In genomic region chr6:22635141-22635540, GRCm38 (mm10) we compare ENCODE assay signal across 17 mouse cellular contexts.
DNase-seq lines count a peak whose midpoint lies in the region; ATAC-seq and TF ChIP-seq lines count a peak whose summit lies in the region.
"Had no signal": no experiment of that assay in that cellular context is flagged by ENCODE, and none has a peak within 500 bp of the region (broad histone marks: within the 10 kb centered on the region; RNA-seq: fewer than 3 reads in every experiment).

No protein-coding gene starts in this region.

- intact Hi-C loops in gastrocnemius, adult 2 months (cut with DNase I) = no loop called here

- no peak overlapping the region for H3K4me2 ChIP-seq in forebrain, embryonic 14.5 days (ENCODE audit: low read length)
- H3K4me2 ChIP-seq in forebrain, embryonic 12.5 days = no peak overlapping the region
- no peak overlapping the region for H3K4me2 ChIP-seq in forebrain, postnatal 0 days (ENCODE audit: low read depth)
- H3K4me2 ChIP-seq: embryonic facial prominence, embryonic 12.5 days had no signal

- no peak for TF ChIP-seq CTCF in brain, embryonic 14.5 days (IDR thresholded peaks at IDR 0.05; ENCODE audit: borderline replicate concordance, extremely low read depth, insufficient read depth, insufficient read length)
- TF ChIP-seq CTCF in forebrain, postnatal 0 days (IDR thresholded peaks at IDR 0.05; ENCODE audit: low read depth) = no peak
- TF ChIP-seq CTCF in gastrocnemius, adult 2 months (IDR thresholded peaks at IDR 0.05) = no peak

- no peaks in the 10 kb centered on the region for H3K4me1 ChIP-seq in forebrain, embryonic 14.5 days (ENCODE audit: control insufficient read depth, insufficient read depth, low read length)
- peaks cover 7% of the 10 kb centered on the region; the same call in 1 of the 2 replicates for H3K4me1 ChIP-seq in forebrain, embryonic 12.5 days
- no peaks in the 10 kb centered on the region for H3K4me1 ChIP-seq in forebrain, postnatal 0 days (ENCODE audit: insufficient read depth)
- H3K4me1 ChIP-seq: embryonic facial prominence, embryonic 10.5 days; embryonic facial prominence, embryonic 12.5 days had no signal

- ATAC-seq in forebrain, embryonic 14.5 days = peak; percentile 77
- no peak for ATAC-seq in forebrain, embryonic 12.5 days (ENCODE audit: low FRiP score)
- no peak for ATAC-seq in forebrain, postnatal 0 days

- no peaks in the 10 kb centered on the region for H3K9me3 ChIP-seq in forebrain, embryonic 14.5 days (replicated peaks; ENCODE audit: control insufficient read depth, low read length)
- H3K9me3 ChIP-seq in forebrain, embryonic 12.5 days = no peaks in the 10 kb centered on the region
- no peaks in the 10 kb centered on the region for H3K9me3 ChIP-seq in forebrain, postnatal 0 days (ENCODE audit: low read length)
- H3K9me3 ChIP-seq: embryonic facial prominence, embryonic 10.5 days; embryonic facial prominence, embryonic 12.5 days had no signal

- peak; percentile 68 for DNase-seq in forebrain, embryonic 14.5 days (ENCODE audit: low spot score)
- DNase-seq in brain, embryonic 14.5 days (ENCODE audit: low read depth) = peak; percentile 64
- DNase-seq in brain, embryonic 18.5 days (ENCODE audit: low read depth, low spot score) = peak; percentile 8
- peak; percentile 6 for DNase-seq in forebrain, postnatal 0 days
- DNase-seq in gastrocnemius, adult 2 months = no peak
- no peak for DNase-seq in urinary bladder, postnatal 25 days (ENCODE audit: low spot score)
- DNase-seq: adrenal gland, adult 2 months; adrenal gland, postnatal 10 days; adrenal gland, postnatal 25 days; cerebellum, adult 11 months; cerebellum, adult 2 months; cerebellum, adult 9-10 months; cerebellum, postnatal 10 days; cerebellum, postnatal 25 days had no signal

- H3K4me3 ChIP-seq in forebrain, embryonic 14.5 days (ENCODE audit: low read depth, low read length) = no peak overlapping the region
- H3K4me3 ChIP-seq in forebrain, embryonic 12.5 days (replicated peaks) = no peak overlapping the region
- H3K4me3 ChIP-seq in forebrain, postnatal 0 days (ENCODE audit: low read depth, low read length) = no peak overlapping the region
- no peak overlapping the region for H3K4me3 ChIP-seq in gastrocnemius, adult 2 months
- H3K4me3 ChIP-seq: embryonic facial prominence, embryonic 10.5 days; embryonic facial prominence, embryonic 12.5 days had no signal

- no peak overlapping the region for H3K9ac ChIP-seq in forebrain, embryonic 14.5 days (ENCODE audit: low read length)
- no peak overlapping the region for H3K9ac ChIP-seq in forebrain, embryonic 12.5 days
- no peak overlapping the region for H3K9ac ChIP-seq in forebrain, postnatal 0 days
- H3K9ac ChIP-seq: embryonic facial prominence, embryonic 12.5 days had no signal

- TF ChIP-seq POLR2A in brain, embryonic 14.5 days (IDR thresholded peaks at IDR 0.05; ENCODE audit: borderline replicate concordance, extremely low read depth, insufficient read depth, insufficient read length, poor library complexity, severe bottlenecking) = no peak

- H3K36me3 ChIP-seq in forebrain, embryonic 14.5 days (ENCODE audit: control insufficient read depth, insufficient read depth, low read length) = no peaks in the 10 kb centered on the region
- no peaks in the 10 kb centered on the region for H3K36me3 ChIP-seq in forebrain, embryonic 12.5 days (replicated peaks)
- H3K36me3 ChIP-seq in forebrain, postnatal 0 days (ENCODE audit: insufficient read depth) = no peaks in the 10 kb centered on the region
- H3K36me3 ChIP-seq: embryonic facial prominence, embryonic 10.5 days; embryonic facial prominence, embryonic 12.5 days had no signal

- WGBS in forebrain, embryonic 14.5 days = 49% methylated on average over 3 of the region's 3 CpGs
- 65% methylated on average over 3 of the region's 3 CpGs for WGBS in forebrain, embryonic 12.5 days
- WGBS in forebrain, postnatal 0 days = 40% methylated on average over 3 of the region's 3 CpGs

- no peaks in the 10 kb centered on the region for H3K27me3 ChIP-seq in forebrain, embryonic 14.5 days (replicated peaks; ENCODE audit: control insufficient read depth, insufficient read depth, low read length)
- no peaks in the 10 kb centered on the region for H3K27me3 ChIP-seq in forebrain, embryonic 12.5 days
- H3K27me3 ChIP-seq in forebrain, postnatal 0 days (ENCODE audit: insufficient read depth, low read length) = no peaks in the 10 kb centered on the region
- H3K27me3 ChIP-seq: embryonic facial prominence, embryonic 12.5 days had no signal

- no peak overlapping the region for H3K27ac ChIP-seq in forebrain, embryonic 14.5 days (ENCODE audit: low read depth, low read length)
- no peak overlapping the region for H3K27ac ChIP-seq in forebrain, embryonic 12.5 days
- H3K27ac ChIP-seq in forebrain, postnatal 0 days (ENCODE audit: low read depth, low read length) = no peak overlapping the region
- no peak overlapping the region for H3K27ac ChIP-seq in gastrocnemius, adult 2 months
- H3K27ac ChIP-seq: embryonic facial prominence, embryonic 10.5 days; embryonic facial prominence, embryonic 12.5 days had no signal

Comparison
In these comparisons a context has a peak if more than half of its experiments do, and no peak if none do; other contexts are left out.
1. DNase-seq: peak in forebrain, embryonic 14.5 days (single experiment), brain, embryonic 14.5 days (single experiment), brain, embryonic 18.5 days (single experiment) and forebrain, postnatal 0 days (single experiment); none in gastrocnemius, adult 2 months (single experiment) and urinary bladder, postnatal 25 days (single experiment).